Mouse (Mus musculus) spleen, adult 2 months (tissue): ENCODE data around the gene Etv6. TPM values are rescaled to one million over a fixed set of nuclear protein-coding genes. Genes with fewer than 3 reads are reported as not detected.
A peak's percentile ranks its signal among the peaks of the same experiment; 100 is the strongest.

Source experiments
- DNase-seq, 2 experiments: peaks; one replicate each; pipeline versions ENCODE4 v3.0.0 to v3.0.0-alpha.2; 2012 to 2021; ENCODE audit warnings: low spot score in 2 of 2, low read depth in 1 of 2
- H3K27ac ChIP-seq: fragments of 200-500 bp; 2 replicates; pipeline ENCODE4 v1.5.1; 2012; ENCODE audit warnings: low read length, inconsistent platforms; ENCODE audit not compliant: insufficient read depth
- H3K27me3 ChIP-seq: fragments of 200-500 bp; 2 replicates; pipeline ENCODE4 v1.6.1; 2012; ENCODE audit warnings: mild to moderate bottlenecking, moderate library complexity, low read length, inconsistent platforms; ENCODE audit not compliant: control insufficient read depth, insufficient read depth
- H3K36me3 ChIP-seq: fragments of 200-500 bp; 2 replicates; pipeline ENCODE4 v1.6.1; 2012; ENCODE audit warnings: mild to moderate bottlenecking, low read length, inconsistent platforms; ENCODE audit not compliant: control insufficient read depth, insufficient read depth
- H3K4me1 ChIP-seq: fragments of 200-500 bp; 2 replicates; pipeline ENCODE4 v1.6.1; 2011; ENCODE audit warnings: inconsistent platforms; ENCODE audit not compliant: control insufficient read depth, insufficient read depth, insufficient read length
- H3K4me3 ChIP-seq: fragments of 200-500 bp; 2 replicates; pipeline ENCODE4 v1.5.1; 2011; ENCODE audit warnings: mild to moderate bottlenecking, inconsistent platforms; ENCODE audit not compliant: insufficient read depth, insufficient read length; ENCODE audit errors: extremely low read depth
- CTCF ChIP-seq: fragments of 200-500 bp; IDR thresholded peaks from 2 replicates; pipeline ENCODE4 v1.5.1; 2011; ENCODE audit warnings: mild to moderate bottlenecking, inconsistent platforms; ENCODE audit not compliant: insufficient read depth, insufficient read length, insufficient replicate concordance; ENCODE audit errors: extremely low read depth
- POLR2A ChIP-seq: fragments of 200-500 bp; IDR thresholded peaks from 2 replicates; pipeline ENCODE4 v1.6.1; 2011; ENCODE audit warnings: low read depth, low read length, inconsistent platforms
- WGBS: fragments of 180-500 bp; shearing (Covaris S2); methylation state at CpG from one replicate; pipeline ENCODE4 v1.1.7; 2018; 5-methylcytosine and 5-hydroxymethylcytosine counted together
- polyA plus RNA-seq: library from polyadenylated mRNA; depleted of rRNA; stranded (reverse); fragments of >200 nt; gene quantifications from 2 replicates; pipeline ENCODE4 v1.2.3, GENCODE M21; 2012

Etv6 gene
- polyA plus RNA-seq, 1 experiment: 21.6 TPM

DNA sequence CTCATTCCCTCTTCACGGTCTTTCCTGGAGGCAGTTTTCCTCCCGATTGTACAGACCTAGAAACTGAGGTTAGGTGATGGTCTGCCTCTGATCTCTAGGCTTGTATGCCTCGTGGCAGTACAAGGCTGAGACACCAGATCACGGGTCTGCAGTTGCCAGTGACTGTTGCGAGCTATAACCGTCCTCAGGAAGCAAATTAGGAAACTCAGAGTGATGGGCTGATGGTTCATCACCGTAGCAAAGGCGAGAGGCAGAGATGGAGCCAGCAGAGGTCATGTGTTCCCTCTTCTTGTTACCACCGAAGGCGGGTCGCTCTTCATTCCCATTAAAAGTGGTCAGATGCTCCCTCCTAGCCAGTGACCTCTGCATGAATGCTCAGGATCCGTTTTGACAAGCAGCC lies 6.4 kb downstream of the Etv6 start:
- Histone ChIP-seq H3K4me1 (peaks cover 13% of the 10 kb centered on the region; the same call in 1 of the 2 replicates), H3K4me3 (no peak overlapping the region), H3K36me3 (no peaks in the 10 kb centered on the region), H3K27ac (no peak overlapping the region), H3K27me3 (no peaks in the 10 kb centered on the region)
- no peak for TF ChIP-seq CTCF
- TF ChIP-seq POLR2A: no peak
- 27% methylated on average over 12 of the region's 12 CpGs for WGBS
- no peak for DNase-seq

DNA sequence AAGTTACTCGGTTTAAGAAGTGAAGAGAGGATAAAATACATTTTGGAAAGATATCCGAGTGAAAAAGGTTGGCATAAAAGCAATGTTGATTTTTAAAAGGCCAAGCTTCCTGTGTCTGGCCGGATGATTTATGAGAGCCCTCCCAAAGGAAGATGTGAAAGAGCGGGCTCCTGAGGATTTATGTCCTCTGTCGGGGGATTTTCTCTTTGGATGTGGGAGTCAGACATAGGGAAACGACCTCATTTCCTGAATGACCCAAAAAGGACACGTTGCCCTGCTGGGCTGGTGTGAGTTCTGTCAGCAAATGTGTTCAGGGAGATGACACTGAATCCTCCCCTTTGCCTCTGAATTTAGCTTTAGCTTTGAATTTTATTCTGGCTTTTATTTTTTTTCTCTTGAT lies 8.0 kb downstream of the Etv6 start:
- Histone ChIP-seq H3K4me3 (no peak overlapping the region), H3K36me3 (no peaks in the 10 kb centered on the region), H3K27ac (no peak overlapping the region), H3K4me1 (peaks cover 22% of the 10 kb centered on the region; the same call in 1 of the 2 replicates), H3K27me3 (no peaks in the 10 kb centered on the region)
- WGBS: 39% methylated on average over 7 of the region's 7 CpGs
- no peak for DNase-seq
- TF ChIP-seq CTCF: no peak
- TF ChIP-seq POLR2A: no peak

DNA sequence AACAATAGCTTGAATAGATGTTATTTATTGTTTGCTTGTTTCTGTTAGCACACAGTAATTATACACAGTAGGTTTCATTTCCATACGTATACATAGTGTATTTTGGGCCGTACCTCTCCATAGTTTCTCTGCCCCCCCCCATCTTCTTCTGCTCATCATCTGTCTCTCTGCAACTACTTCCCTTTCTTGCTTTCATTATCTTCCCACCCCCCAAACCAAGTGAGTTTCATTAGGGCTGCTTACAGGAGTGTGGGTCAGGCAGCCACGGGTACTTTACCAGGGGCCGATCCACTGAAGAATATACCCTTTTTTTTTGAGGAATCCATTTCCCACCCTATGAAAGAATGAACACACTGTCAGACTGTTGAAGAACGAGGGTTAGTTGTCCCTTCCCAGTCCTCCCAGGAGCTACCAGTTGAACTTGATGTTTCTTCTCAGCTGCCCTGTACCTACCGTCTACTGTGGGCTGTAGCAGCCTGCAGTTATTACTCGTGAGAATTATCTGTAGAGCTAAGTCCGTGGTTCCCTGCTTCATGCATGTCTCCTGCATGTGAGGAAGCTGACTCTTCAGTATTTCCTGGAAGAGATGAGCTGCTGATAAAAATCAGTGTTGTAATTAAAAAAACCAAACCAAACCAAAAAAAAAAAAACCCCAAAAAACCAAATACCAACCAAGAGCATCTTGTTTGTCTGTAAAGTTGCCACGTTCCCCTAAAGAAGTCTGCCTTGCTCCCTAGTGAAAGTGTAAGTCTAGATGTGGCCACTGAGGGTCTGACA lies 9.8 kb downstream of the Etv6 start:
- no peak for DNase-seq
- TF ChIP-seq POLR2A (no peak), CTCF (no peak)
- 39% methylated on average over 9 of the region's 9 CpGs for WGBS
- H3K27me3 ChIP-seq: no peaks in the 10 kb centered on the region
- H3K27ac ChIP-seq: no peak overlapping the region; the same call in 1 of the 2 replicates
- H3K36me3 ChIP-seq: no peaks in the 10 kb centered on the region
- H3K4me3 ChIP-seq: no peak overlapping the region
- peaks cover 22% of the 10 kb centered on the region; the same call in 1 of the 2 replicates for H3K4me1 ChIP-seq

DNA sequence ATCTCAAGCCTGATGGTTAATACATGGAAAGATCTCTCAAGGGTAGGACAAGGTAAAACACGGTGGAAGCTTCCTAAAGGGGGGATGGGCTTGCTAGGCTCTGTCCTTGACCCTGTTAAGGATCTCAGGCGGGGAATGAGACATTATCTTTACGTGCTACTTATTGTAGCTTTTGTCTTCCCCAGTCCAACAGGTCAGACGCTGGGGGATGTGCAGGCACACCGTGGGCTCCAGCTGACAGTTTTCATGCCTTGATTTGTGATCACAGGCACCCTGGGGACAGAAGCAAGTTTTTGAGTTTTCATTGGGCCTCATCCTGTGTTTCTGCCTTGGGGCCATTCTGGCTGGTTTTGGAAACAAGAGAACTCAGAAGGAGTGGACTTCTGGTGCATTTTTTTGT lies 10.6 kb downstream of the Etv6 start:
- Histone ChIP-seq H3K27ac (no peak overlapping the region), H3K4me3 (no peak overlapping the region), H3K27me3 (no peaks in the 10 kb centered on the region), H3K4me1 (peaks cover 22% of the 10 kb centered on the region; the same call in 1 of the 2 replicates), H3K36me3 (no peaks in the 10 kb centered on the region)
- 56% methylated on average over 5 of the region's 5 CpGs for WGBS
- no peak for DNase-seq
- TF ChIP-seq CTCF (no peak), POLR2A (no peak)

DNA sequence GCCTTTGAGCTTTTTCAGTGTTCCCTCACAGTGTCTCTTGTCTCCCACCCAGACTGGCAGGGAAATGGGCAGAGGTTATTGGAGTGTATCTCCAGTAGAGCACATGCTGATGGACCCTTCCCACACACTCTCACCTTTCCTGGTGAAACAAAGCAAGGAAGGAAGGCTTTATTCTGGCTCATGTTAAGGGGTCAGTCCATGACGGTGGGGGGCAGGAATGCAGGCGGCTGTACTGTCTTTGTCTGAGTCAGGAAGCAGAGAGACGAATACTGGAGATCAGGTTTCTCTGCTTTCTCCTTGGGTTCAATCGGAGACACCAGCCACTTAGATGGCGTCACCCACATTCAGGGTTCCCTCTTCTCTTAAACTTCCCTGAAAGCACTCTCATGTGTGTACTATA lies 11.7 kb downstream of the Etv6 start:
- DNase-seq: no peak
- no peak for TF ChIP-seq POLR2A
- no peak for TF ChIP-seq CTCF
- Histone ChIP-seq H3K4me1 (peaks cover 22% of the 10 kb centered on the region; the same call in 1 of the 2 replicates), H3K27ac (no peak overlapping the region), H3K27me3 (no peaks in the 10 kb centered on the region), H3K4me3 (no peak overlapping the region), H3K36me3 (no peaks in the 10 kb centered on the region)
- WGBS: 79% methylated on average over 5 of the region's 5 CpGs

DNA sequence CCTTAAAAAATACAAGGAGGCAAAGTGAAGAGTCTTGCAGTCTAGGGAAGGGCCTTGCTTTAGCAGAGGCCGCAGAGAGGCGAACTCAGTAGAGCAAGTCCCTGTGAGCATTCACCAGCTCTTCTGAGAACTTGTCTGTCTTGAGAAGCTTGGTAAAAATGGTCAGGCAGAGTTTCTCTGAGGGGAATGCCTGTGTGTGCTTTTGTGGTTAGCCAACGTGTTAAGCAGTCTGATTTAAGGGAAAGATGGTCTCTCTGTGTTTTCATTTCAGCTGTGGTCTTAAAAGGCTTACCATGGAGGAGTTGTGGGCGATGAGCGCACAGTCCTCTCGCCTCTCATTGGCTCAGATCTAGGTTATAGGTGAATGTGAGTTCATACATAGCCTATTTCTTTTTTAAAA lies 12.5 kb downstream of the Etv6 start:
- H3K4me1 ChIP-seq: peaks cover 22% of the 10 kb centered on the region; the same call in 1 of the 2 replicates
- no peaks in the 10 kb centered on the region for H3K27me3 ChIP-seq
- no peak overlapping the region for H3K4me3 ChIP-seq
- no peak overlapping the region for H3K27ac ChIP-seq
- WGBS: 53% methylated on average over 6 of the region's 6 CpGs
- no peak for TF ChIP-seq POLR2A
- TF ChIP-seq CTCF: no peak
- no peak for DNase-seq
- H3K36me3 ChIP-seq: no peaks in the 10 kb centered on the region

DNA sequence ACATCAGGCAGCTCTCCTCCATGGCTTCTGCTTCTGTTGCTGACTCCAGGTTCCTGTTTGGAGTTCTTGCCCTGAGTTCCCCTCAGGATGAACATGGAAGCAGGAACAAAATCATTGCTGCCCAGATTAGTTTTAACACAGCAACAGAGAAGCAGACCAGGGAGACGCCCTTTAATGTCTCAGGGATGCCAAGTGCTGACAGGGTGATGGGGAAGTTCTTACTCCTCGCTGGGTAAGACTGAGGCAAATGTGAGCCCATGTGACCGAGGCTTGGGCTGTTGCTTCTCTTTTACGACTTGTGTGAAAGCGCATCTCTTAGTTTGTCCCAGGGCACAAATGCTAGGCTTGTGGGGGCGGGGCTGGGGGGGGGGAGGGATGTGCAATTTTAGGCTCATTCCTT lies 13.5 kb downstream of the Etv6 start:
- no peaks in the 10 kb centered on the region for H3K36me3 ChIP-seq
- H3K27ac ChIP-seq: 0 out of 2 replicates have a peak overlapping the region, but pooled peaks have one; percentile 17
- H3K4me3 ChIP-seq: no peak overlapping the region
- no peak for DNase-seq
- H3K4me1 ChIP-seq: peaks cover 21% of the 10 kb centered on the region; the same call in 1 of the 2 replicates
- TF ChIP-seq CTCF: no peak
- no peak for TF ChIP-seq POLR2A
- WGBS: 68% methylated on average over 6 of the region's 6 CpGs
- no peaks in the 10 kb centered on the region for H3K27me3 ChIP-seq
